Mouse (Mus musculus) embryo, embryonic 10.5 days (tissue): ENCODE data around the gene Pdzd2.

Experiments
- DNase-seq: peaks from one replicate; pipeline ENCODE4 v3.0.0-alpha.2; 2015; ENCODE audit warnings: low spot score

Gene Pdzd2

GRCm38 (mm10) chr15:12480369-12480768, 259.4 kb downstream of the Pdzd2 start:
- DNase-seq: peak; percentile 73

GRCm38 (mm10) chr15:12479326-12479725, 260.4 kb downstream of the Pdzd2 start:
- DNase-seq: peak; percentile 45

- DNase-seq: no peak
Observed at GRCm38 (mm10) chr15:12473596-12473995, 266.1 kb downstream of the Pdzd2 start.

GRCm38 (mm10) chr15:12472646-12473045, 267.1 kb downstream of the Pdzd2 start:
- DNase-seq: no peak

GRCm38 (mm10) chr15:12470900-12471838, 268.6 kb downstream of the Pdzd2 start:
- DNase-seq: no peak

- no peak for DNase-seq
Observed at GRCm38 (mm10) chr15:12468625-12469024, 271.1 kb downstream of the Pdzd2 start.

GRCm38 (mm10) chr15:12465748-12466147, 274.0 kb downstream of the Pdzd2 start:
- DNase-seq: no peak

GRCm38 (mm10) chr15:12456808-12457207, 282.9 kb downstream of the Pdzd2 start:
- peak; percentile 59 for DNase-seq

- DNase-seq: no peak
Observed at GRCm38 (mm10) chr15:12453343-12453742, 286.4 kb downstream of the Pdzd2 start.

- DNase-seq: no peak
Observed at GRCm38 (mm10) chr15:12452141-12452995, 287.4 kb downstream of the Pdzd2 start.

- no peak for DNase-seq
Observed at GRCm38 (mm10) chr15:12451448-12451847, 288.3 kb downstream of the Pdzd2 start.

- no peak for DNase-seq
Observed at GRCm38 (mm10) chr15:12450790-12451189, 288.9 kb downstream of the Pdzd2 start.

- DNase-seq: no peak
Observed at GRCm38 (mm10) chr15:12449321-12449720, 290.4 kb downstream of the Pdzd2 start.

- no peak for DNase-seq
Observed at GRCm38 (mm10) chr15:12447021-12447434, 292.7 kb downstream of the Pdzd2 start.

GRCm38 (mm10) chr15:12444551-12444950, 295.2 kb downstream of the Pdzd2 start:
- DNase-seq: no peak

GRCm38 (mm10) chr15:12439351-12439751, 300.4 kb downstream of the Pdzd2 start:
- no peak for DNase-seq

GRCm38 (mm10) chr15:12438691-12439090, 301.0 kb downstream of the Pdzd2 start:
- DNase-seq: no peak

GRCm38 (mm10) chr15:12438081-12438480, 301.6 kb downstream of the Pdzd2 start:
- no peak for DNase-seq

GRCm38 (mm10) chr15:12435910-12436309, 303.8 kb downstream of the Pdzd2 start:
- no peak for DNase-seq

GRCm38 (mm10) chr15:12433893-12434599, 305.7 kb downstream of the Pdzd2 start:
- DNase-seq: no peak

- DNase-seq: no peak
Observed at GRCm38 (mm10) chr15:12432879-12433278, 306.8 kb downstream of the Pdzd2 start.

- peak; percentile 62 for DNase-seq
Observed at GRCm38 (mm10) chr15:12432320-12432719, 307.4 kb downstream of the Pdzd2 start.
